Mouse (Mus musculus): ENCODE measurements around the gene Sntb2. TPM values are rescaled to one million over a fixed set of nuclear protein-coding genes. Genes with fewer than 3 reads are reported as not detected.
A peak's percentile ranks its signal among the peaks of the same experiment; 100 is the strongest.
"Not testable (repeated sequence)": the region's sequence is repeated elsewhere in the genome, so short reads cannot be mapped to it uniquely, and the experiment has no call there.

Sntb2 gene
- polyA plus RNA-seq, 1 experiment: 6.9 TPM

DNA sequence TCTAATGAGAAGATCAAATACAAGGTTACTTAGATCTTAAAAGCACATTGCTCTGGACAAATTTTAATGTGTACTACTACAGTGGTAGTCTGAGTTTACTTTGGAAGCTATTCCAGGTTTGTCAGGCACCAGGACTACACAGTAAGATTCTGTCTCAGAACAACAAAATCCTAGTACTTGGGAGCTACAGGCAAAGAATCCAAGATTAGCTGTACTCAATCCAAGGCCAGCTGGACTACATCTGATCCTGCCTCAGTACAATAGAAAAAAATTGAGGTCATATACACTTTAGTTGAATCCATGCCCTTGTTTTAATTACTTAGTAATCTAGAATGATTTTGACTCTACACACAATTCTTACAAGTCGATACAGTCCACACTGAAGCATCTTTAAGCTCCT is 79.4 kb downstream of the Sntb2 start:
- Histone ChIP-seq H3K27ac (replicated peaks; ENCODE audit: low read depth, low read length) (no peak overlapping the region), H3K4me1 (ENCODE audit: control insufficient read depth, insufficient read depth, insufficient read length, low read length) (no peaks in the 10 kb centered on the region)

GRCm38 (mm10) chr8:107023479-107023878 is 87.9 kb downstream of the Sntb2 start:
- no peak overlapping the region for H3K4me3 ChIP-seq (ENCODE audit: insufficient read depth, low read depth, low read length)
- no peaks in the 10 kb centered on the region for H3K4me1 ChIP-seq (ENCODE audit: control insufficient read depth, insufficient read depth, insufficient read length, low read length)

More for the DNA sequence above, 79.4 kb downstream of the Sntb2 start:
- H3K4me3 ChIP-seq (ENCODE audit: insufficient read depth, low read depth, low read length): no peak overlapping the region

GRCm38 (mm10) chr8:107029310-107029709 is 93.8 kb downstream of the Sntb2 start:
- Histone ChIP-seq H3K27ac (replicated peaks; ENCODE audit: low read depth, low read length) (no peak overlapping the region), H3K4me3 (ENCODE audit: insufficient read depth, low read depth, low read length) (no peak overlapping the region), H3K4me1 (ENCODE audit: control insufficient read depth, insufficient read depth, insufficient read length, low read length) (peaks cover 6% of the 10 kb centered on the region)

More at GRCm38 (mm10) chr8:107023479-107023878, 87.9 kb downstream of the Sntb2 start:
- no peak overlapping the region for H3K27ac ChIP-seq (replicated peaks; ENCODE audit: low read depth, low read length)

DNA sequence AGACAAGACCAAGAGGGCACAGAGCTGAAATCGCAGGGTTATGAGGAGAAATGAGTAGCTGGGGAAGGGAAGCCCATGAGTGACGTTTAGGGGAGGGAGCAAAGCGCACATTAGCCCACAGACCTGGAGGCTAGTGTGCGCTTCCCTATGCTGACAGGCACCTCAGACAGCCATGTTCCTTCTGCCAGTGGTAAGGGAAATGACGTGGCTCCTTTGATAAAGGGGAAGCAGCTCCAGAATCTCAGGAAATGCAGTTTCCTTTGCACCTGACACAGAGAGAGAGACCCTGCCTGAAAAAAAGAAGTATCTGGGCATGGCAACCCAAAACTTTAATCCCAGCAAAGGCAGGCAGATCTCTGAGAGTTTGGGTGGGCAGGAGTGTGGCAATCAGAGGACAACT is 94.5 kb downstream of the Sntb2 start:
- H3K4me3 ChIP-seq (ENCODE audit: insufficient read depth, low read depth, low read length): no peak overlapping the region
- no peak overlapping the region for H3K27ac ChIP-seq (replicated peaks; ENCODE audit: low read depth, low read length)
- H3K4me1 ChIP-seq (ENCODE audit: control insufficient read depth, insufficient read depth, insufficient read length, low read length): peaks cover 6% of the 10 kb centered on the region

GRCm38 (mm10) chr8:107030650-107031576 is 95.4 kb downstream of the Sntb2 start, which contains the start of gene Vps4a:
Gene Vps4a, plus strand, starts transcription at chr8:107031222.
- Histone ChIP-seq H3K27ac (replicated peaks; ENCODE audit: low read depth, low read length) (peak within 1 kb of the TSS; percentile 77), H3K4me1 (ENCODE audit: control insufficient read depth, insufficient read depth, insufficient read length, low read length) (peaks cover 6% of the 10 kb centered on the region), H3K4me3 (ENCODE audit: insufficient read depth, low read depth, low read length) (peak within 1 kb of the TSS; percentile 99)

- H3K4me1 ChIP-seq (ENCODE audit: control insufficient read depth, insufficient read depth, insufficient read length, low read length): peaks cover 11% of the 10 kb centered on the region
- H3K27ac ChIP-seq (replicated peaks; ENCODE audit: low read depth, low read length): peak overlapping the region; percentile 77
- peak overlapping the region; percentile 99 for H3K4me3 ChIP-seq (ENCODE audit: insufficient read depth, low read depth, low read length)
Observed at GRCm38 (mm10) chr8:107031577-107032090, 96.1 kb downstream of the Sntb2 start.

DNA sequence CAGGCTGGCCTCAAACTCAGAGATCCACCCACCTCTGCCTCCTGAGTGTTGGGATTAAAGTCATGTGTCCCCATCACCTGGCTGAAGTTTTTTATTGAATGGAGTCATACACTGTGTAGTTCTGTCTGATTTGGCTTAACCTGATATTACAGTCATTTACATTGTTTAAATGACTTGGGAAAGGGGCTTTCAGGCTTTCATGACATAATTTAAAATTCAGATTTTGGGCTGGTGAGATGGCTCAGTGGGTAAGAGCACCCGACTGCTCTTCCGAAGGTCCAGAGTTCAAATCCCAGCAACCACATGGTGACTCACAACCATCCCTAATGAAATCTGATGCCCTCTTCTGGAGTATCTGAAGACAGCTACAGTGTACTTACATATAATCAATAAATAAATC is 98.1 kb downstream of the Sntb2 start:
- H3K4me1 ChIP-seq (ENCODE audit: control insufficient read depth, insufficient read depth, insufficient read length, low read length): peaks cover 12% of the 10 kb centered on the region
- H3K27ac ChIP-seq (replicated peaks; ENCODE audit: low read depth, low read length); H3K4me3 ChIP-seq (ENCODE audit: insufficient read depth, low read depth, low read length): not testable (repeated sequence)

DNA sequence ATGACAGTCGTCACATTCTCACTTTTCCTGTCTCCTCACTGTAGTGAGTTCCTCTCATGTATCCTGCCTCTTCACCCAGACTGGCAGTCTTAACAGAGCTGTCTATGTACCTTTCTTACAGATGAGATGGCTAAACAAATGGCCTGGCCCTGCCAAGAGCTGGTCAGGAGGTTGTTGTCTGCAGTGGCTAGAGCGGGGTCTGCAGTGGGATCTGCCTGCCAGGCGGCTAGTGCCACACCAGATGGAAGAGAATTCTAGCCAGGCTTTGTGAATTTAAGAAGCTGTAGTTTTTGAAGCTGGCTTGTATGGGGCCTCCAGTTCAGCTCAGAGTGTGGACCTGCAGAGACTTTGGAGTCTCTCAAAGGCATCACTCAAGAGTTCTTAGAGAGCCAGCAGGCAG is 100.1 kb downstream of the Sntb2 start:
- Histone ChIP-seq H3K4me1 (ENCODE audit: control insufficient read depth, insufficient read depth, insufficient read length, low read length) (peaks cover 12% of the 10 kb centered on the region), H3K4me3 (ENCODE audit: insufficient read depth, low read depth, low read length) (no peak overlapping the region), H3K27ac (replicated peaks; ENCODE audit: low read depth, low read length) (no peak overlapping the region)

- H3K4me3 ChIP-seq (ENCODE audit: insufficient read depth, low read depth, low read length): no peak overlapping the region
- peaks cover 12% of the 10 kb centered on the region for H3K4me1 ChIP-seq (ENCODE audit: control insufficient read depth, insufficient read depth, insufficient read length, low read length)
- no peak overlapping the region for H3K27ac ChIP-seq (replicated peaks; ENCODE audit: low read depth, low read length)
Observed at GRCm38 (mm10) chr8:107036626-107037025, 101.1 kb downstream of the Sntb2 start.

GRCm38 (mm10) chr8:107040632-107041031 is 105.1 kb downstream of the Sntb2 start:
- Histone ChIP-seq H3K4me1 (ENCODE audit: control insufficient read depth, insufficient read depth, insufficient read length, low read length) (peaks cover 5% of the 10 kb centered on the region; the same call in 1 of the 2 replicates), H3K4me3 (ENCODE audit: insufficient read depth, low read depth, low read length) (no peak overlapping the region), H3K27ac (replicated peaks; ENCODE audit: low read depth, low read length) (no peak overlapping the region)

GRCm38 (mm10) chr8:107045478-107045877 is 109.9 kb downstream of the Sntb2 start:
- H3K27ac ChIP-seq (replicated peaks; ENCODE audit: low read depth, low read length): no peak overlapping the region
- H3K4me3 ChIP-seq (ENCODE audit: insufficient read depth, low read depth, low read length): no peak overlapping the region
- peaks cover 4% of the 10 kb centered on the region; the same call in 1 of the 2 replicates for H3K4me1 ChIP-seq (ENCODE audit: control insufficient read depth, insufficient read depth, insufficient read length, low read length)

DNA sequence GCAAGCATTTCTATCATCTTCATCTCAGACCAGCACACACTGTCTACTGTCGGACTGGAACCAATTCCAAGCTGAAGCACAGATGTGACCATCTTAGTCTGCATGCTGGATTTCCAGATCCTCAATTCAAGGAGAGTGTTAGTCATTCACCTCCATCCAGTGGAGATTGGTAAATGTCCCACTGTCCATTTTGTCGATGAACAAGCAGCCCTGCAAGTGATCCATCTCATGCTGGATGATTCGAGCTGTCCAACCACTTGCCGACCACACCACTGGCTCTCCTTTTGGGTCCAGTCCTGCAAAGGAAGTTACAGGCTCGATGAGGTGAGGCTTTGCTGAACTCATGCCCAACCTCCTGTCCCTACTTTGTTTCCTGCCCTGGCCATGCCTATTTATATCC is 111.4 kb downstream of the Sntb2 start:
- Histone ChIP-seq H3K27ac (replicated peaks; ENCODE audit: low read depth, low read length) (no peak overlapping the region), H3K4me1 (ENCODE audit: control insufficient read depth, insufficient read depth, insufficient read length, low read length) (peaks cover 4% of the 10 kb centered on the region; the same call in 1 of the 2 replicates), H3K4me3 (ENCODE audit: insufficient read depth, low read depth, low read length) (peak overlapping the region; percentile 17; the same call in 1 of the 2 replicates)

- peak within 1 kb of the TSS; percentile 46 for H3K27ac ChIP-seq (replicated peaks; ENCODE audit: low read depth, low read length)
- H3K4me1 ChIP-seq (ENCODE audit: control insufficient read depth, insufficient read depth, insufficient read length, low read length): peaks cover 4% of the 10 kb centered on the region; the same call in 1 of the 2 replicates
- H3K4me3 ChIP-seq (ENCODE audit: insufficient read depth, low read depth, low read length): peak within 1 kb of the TSS; percentile 78
Observed at GRCm38 (mm10) chr8:107048061-107048941, 112.8 kb downstream of the Sntb2 start, which contains the start of gene Pdf. Gene Pdf, minus strand, starts transcription at chr8:107048614.

DNA sequence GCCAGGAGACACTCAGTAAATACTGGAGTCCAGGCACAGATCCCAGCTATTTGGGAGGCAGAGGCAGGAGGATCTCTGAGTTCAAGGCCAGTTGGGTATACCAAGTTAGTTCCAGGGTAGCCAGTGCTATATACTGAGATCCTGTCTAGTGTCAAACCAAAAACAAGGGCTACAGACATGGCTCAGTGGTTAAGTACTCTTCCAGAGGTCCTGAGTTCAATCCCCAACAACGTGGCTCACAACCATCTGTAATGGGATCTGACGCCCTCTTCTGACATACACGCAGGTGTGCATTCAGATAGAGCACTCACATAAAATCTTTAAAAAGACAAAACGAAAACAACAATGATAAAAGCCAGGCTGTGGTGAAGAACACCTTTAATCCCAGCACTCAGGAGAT is 113.9 kb downstream of the Sntb2 start:
- H3K4me1 ChIP-seq (ENCODE audit: control insufficient read depth, insufficient read depth, insufficient read length, low read length): peaks cover 4% of the 10 kb centered on the region; the same call in 1 of the 2 replicates
- H3K27ac ChIP-seq (replicated peaks; ENCODE audit: low read depth, low read length): no peak overlapping the region
- no peak overlapping the region for H3K4me3 ChIP-seq (ENCODE audit: insufficient read depth, low read depth, low read length)

- Histone ChIP-seq H3K4me3 (ENCODE audit: insufficient read depth, low read depth, low read length) (no peak overlapping the region), H3K4me1 (ENCODE audit: control insufficient read depth, insufficient read depth, insufficient read length, low read length) (peaks cover 2% of the 10 kb centered on the region; the same call in 1 of the 2 replicates), H3K27ac (replicated peaks; ENCODE audit: low read depth, low read length) (no peak overlapping the region)
Observed at GRCm38 (mm10) chr8:107052046-107052445, 116.5 kb downstream of the Sntb2 start.
